Mouse (Mus musculus) layer of hippocampus, adult 2 months (tissue): Measurements from ENCODE around the gene Hapln2. TPM values are rescaled to one million over a fixed set of nuclear protein-coding genes. Genes with fewer than 3 reads are reported as not detected.

Experiments used
- DNase-seq, 2 experiments: peaks; one replicate each; pipeline ENCODE4 v3.0.0; 2022; ENCODE audit warnings: low spot score in 2 of 2
- H3K27ac ChIP-seq: fragments of 200-600 bp; 2 replicates; pipeline ENCODE4 v1.8.1; 2022
- H3K4me3 ChIP-seq: fragments of 200-600 bp; 2 replicates; pipeline ENCODE4 v1.8.1; 2022; ENCODE audit warnings: mild to moderate bottlenecking
- CTCF ChIP-seq: fragments of 200-600 bp; conservative IDR thresholded peaks from 2 replicates; pipeline ENCODE4 v1.8.1; 2022; ENCODE audit warnings: antibody characterized with exemption, mild to moderate bottlenecking, moderate library complexity
- long read RNA-seq, 2 experiments: library from polyadenylated mRNA; stranded (forward); transcript quantifications; one replicate each; pipeline ENCODE4 v2.0.0; 2021; ENCODE audit warnings: borderline mapping rate in 2 of 2
- total RNA-seq, 2 experiments: library from RNA; stranded (reverse); gene quantifications; 2 replicates each; pipeline ENCODE4 v1.2.3; 2021

Hapln2 gene
- total RNA-seq = 10 to 100 TPM; 16.2 to 16.5 TPM
- long read RNA-seq, experiment 1, transcript Hapln2-203 (6 exons, 2,338 nt) = major isoform, 8 of 23 reads
- long read RNA-seq, experiment 1, partial matches to known transcripts = 1 of 23 reads
- long read RNA-seq, experiment 1, other reads (novel, unspliced or antisense) = 12 of 23 reads
- long read RNA-seq, experiment 2, transcript Hapln2-201 (7 exons, 1,711 nt) = minor isoform, 5 of 40 reads
- long read RNA-seq, experiment 2, transcript Hapln2-203 (6 exons, 2,338 nt) = major isoform, 12 of 40 reads
- long read RNA-seq, experiment 2, partial matches to known transcripts = 4 of 40 reads
- long read RNA-seq, experiment 2, other reads (novel, unspliced or antisense) = 19 of 40 reads

- Histone ChIP-seq H3K27ac (peak within 1 kb of the TSS; percentile 59; the same call in 1 of the 2 replicates), H3K4me3 (peak within 1 kb of the TSS; percentile 4; the same call in 1 of the 2 replicates)
- DNase-seq = no peak
- peak; percentile 72 for TF ChIP-seq CTCF
These were observed at the start of gene Hapln2 for GRCm38 (mm10) chr3:88027434-88028186. Hapln2 (minus strand) TSS chr3:88027583.

- Histone ChIP-seq H3K27ac (no peak overlapping the region), H3K4me3 (no peak overlapping the region)
- DNase-seq = no peak
- TF ChIP-seq CTCF = no peak
These were observed 47.4 kb upstream of the Hapln2 start for GRCm38 (mm10) chr3:88074766-88075165.

GRCm38 (mm10) chr3:88074351-88074750, 47.0 kb upstream of the Hapln2 start:
- no peak overlapping the region for H3K4me3 ChIP-seq
- DNase-seq = no peak
- TF ChIP-seq CTCF = no peak
- no peak overlapping the region for H3K27ac ChIP-seq

GRCm38 (mm10) chr3:88073631-88074030, 46.2 kb upstream of the Hapln2 start:
- TF ChIP-seq CTCF = no peak
- DNase-seq = no peak
- H3K4me3 ChIP-seq = no peak overlapping the region
- H3K27ac ChIP-seq = no peak overlapping the region

- peak; percentile 79 to 95 for DNase-seq
- peak; percentile 95 for TF ChIP-seq CTCF
- Histone ChIP-seq H3K4me3 (no peak overlapping the region), H3K27ac (no peak overlapping the region)
These were observed 44.4 kb upstream of the Hapln2 start for GRCm38 (mm10) chr3:88071783-88072182.

GRCm38 (mm10) chr3:88068386-88068785, 41.0 kb upstream of the Hapln2 start:
- H3K27ac ChIP-seq = no peak overlapping the region
- no peak for DNase-seq
- TF ChIP-seq CTCF = no peak
- H3K4me3 ChIP-seq = no peak overlapping the region

- no peak for TF ChIP-seq CTCF
- DNase-seq = peak; percentile 81 to 86
- H3K27ac ChIP-seq = peak within 1 kb of the TSS; percentile 91
- peak within 1 kb of the TSS; percentile 82 for H3K4me3 ChIP-seq
These were observed 30.7 kb upstream of the Hapln2 start, which contains the start of gene Naxe for GRCm38 (mm10) chr3:88057902-88058696. Naxe (minus strand) TSS chr3:88058495.

- TF ChIP-seq CTCF = no peak
- H3K4me3 ChIP-seq = no peak overlapping the region; the same call in 1 of the 2 replicates
These were observed 29.6 kb upstream of the Hapln2 start for GRCm38 (mm10) chr3:88057030-88057429.

GRCm38 (mm10) chr3:88049532-88049931, 22.1 kb upstream of the Hapln2 start:
- DNase-seq = no peak
- no peak overlapping the region for H3K27ac ChIP-seq
- no peak for TF ChIP-seq CTCF
- no peak overlapping the region for H3K4me3 ChIP-seq

More at GRCm38 (mm10) chr3:88057030-88057429, 29.6 kb upstream of the Hapln2 start:
- H3K27ac ChIP-seq = no peak overlapping the region
- no peak for DNase-seq

GRCm38 (mm10) chr3:88042661-88043421, 15.5 kb upstream of the Hapln2 start, which contains the start of gene Gpatch4:
Gpatch4 (plus strand) TSS chr3:88043108.
- Histone ChIP-seq H3K4me3 (peak within 1 kb of the TSS; percentile 90), H3K27ac (peak within 1 kb of the TSS; percentile 74)
- peak; percentile 89 to 93 for DNase-seq
- no peak for TF ChIP-seq CTCF

- DNase-seq = no peak
- H3K27ac ChIP-seq = no peak overlapping the region
- TF ChIP-seq CTCF = no peak
- no peak overlapping the region for H3K4me3 ChIP-seq
These were observed 8.3 kb upstream of the Hapln2 start for GRCm38 (mm10) chr3:88035561-88036293.
